Mouse (Mus musculus) liver, adult 2 months (tissue): ENCODE data around the gene Dmkn.

Source experiments
- CTCF ChIP-seq: fragments of 200-500 bp; IDR thresholded peaks from 2 replicates; pipeline ENCODE4 v1.5.1; 2011; ENCODE audit warnings: low read depth, low read length, control low read depth
- POLR2A ChIP-seq: fragments of 200-500 bp; IDR thresholded peaks from 2 replicates; pipeline ENCODE4 v1.6.1; 2011; ENCODE audit warnings: low read length, control low read depth; ENCODE audit not compliant: insufficient read depth; ENCODE audit errors: extremely low read depth

DNA sequence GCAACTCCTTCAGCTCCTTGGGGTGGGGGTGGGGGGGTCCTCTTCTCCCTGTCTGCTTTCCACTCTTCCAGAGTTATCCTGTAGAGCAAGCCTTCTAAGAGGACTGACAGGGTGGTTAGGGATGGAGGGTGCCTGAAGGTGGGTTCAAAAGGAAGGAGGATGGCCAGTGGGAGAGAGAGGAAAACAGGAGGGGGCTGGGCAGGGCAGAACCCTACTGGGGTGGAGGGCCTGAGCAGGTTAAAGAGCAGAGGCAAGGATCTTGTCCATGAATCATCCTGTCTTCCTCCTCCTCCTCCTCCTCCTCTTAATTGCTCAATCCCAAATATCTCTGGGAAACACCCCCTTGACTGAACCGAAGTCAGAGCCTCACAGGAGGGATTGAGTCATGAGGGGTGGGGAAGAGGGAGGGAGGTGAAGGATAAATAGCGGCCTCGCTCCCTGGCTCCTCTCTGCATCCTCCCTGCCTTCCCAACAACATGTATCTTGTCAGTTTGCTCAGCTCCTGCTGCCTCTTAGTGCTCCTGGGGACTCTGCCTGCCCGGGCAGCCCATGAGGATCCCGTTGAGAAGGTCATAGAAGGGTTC, 12.4 kb upstream of the Dmkn start, which contains the start of gene Sbsn:
- TF ChIP-seq POLR2A (no peak), CTCF (no peak)
